Mouse (Mus musculus): ENCODE measurements at regions not wholly inside any gene's neighbourhood (a gene's known extent, or its start where the extent isn't known, plus 50 kb on each side); places are given as distances from the start of the nearest gene placed in this dataset.

DNA sequence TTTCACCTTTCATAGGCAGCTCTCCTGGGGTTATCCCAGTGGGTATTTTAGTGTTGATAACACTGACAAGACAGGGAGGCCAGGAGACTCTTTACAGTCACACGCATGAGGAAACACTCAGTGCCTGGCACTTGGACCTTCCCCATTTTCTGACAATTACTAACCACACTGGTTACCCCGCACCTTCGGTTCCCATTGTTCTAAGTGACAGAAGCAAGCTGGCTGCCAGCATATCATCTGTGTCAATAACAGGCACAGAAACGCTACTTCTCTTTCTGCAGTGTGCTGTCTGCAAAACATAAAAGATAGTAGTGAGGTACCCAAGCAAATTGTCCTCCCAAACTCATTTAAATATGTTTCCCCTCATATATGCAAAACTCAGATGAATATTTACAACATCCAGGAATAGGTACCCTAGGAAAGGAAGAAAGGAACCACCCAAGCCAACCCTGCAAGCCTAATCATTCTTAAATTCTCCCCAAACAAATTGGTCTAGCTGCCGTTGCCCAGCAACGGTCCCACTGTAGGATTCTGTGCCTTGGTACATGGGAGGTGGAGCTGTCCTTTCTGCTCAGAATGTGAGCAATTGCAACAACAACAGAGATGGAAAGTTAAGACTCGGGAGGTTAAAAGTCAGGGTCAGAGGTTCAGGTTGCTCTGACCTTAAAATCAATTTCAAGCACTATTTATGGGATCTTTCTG lies 419.0 kb upstream of the Nrp1 start:
- H3K9me3 ChIP-seq (ENCODE audit: control insufficient read depth, low read length) = no peaks in the 10 kb centered on the region
- WGBS = 46% methylated on average over 7 of the region's 7 CpGs
- no peak overlapping the region for H3K27ac ChIP-seq (replicated peaks in 1 of 2; ENCODE audit: control insufficient read depth in 1 of 2, insufficient read depth in 1 of 2, low read depth in 2 of 2, low read length in 2 of 2)
- peaks cover 0 to 4% of the 10 kb centered on the region in 2 experiments; a peak in 2 of 4 replicates for H3K4me1 ChIP-seq (ENCODE audit: control insufficient read depth in 2 of 2, insufficient read depth in 2 of 2, low read length in 2 of 2)
- no peak overlapping the region for H3K4me2 ChIP-seq (ENCODE audit: low read length)
- H3K9ac ChIP-seq (ENCODE audit: low read length) = no peak overlapping the region
- ATAC-seq (ENCODE audit: insufficient number of reproducible peaks, insufficient read depth, low FRiP score, low read depth) = no peak
- H3K4me3 ChIP-seq (ENCODE audit: control insufficient read depth in 1 of 2, insufficient read depth in 1 of 2, low read depth in 1 of 2, low read length in 2 of 2) = no peak overlapping the region
- H3K27me3 ChIP-seq (ENCODE audit: control insufficient read depth, insufficient read depth, low read length) = no peaks in the 10 kb centered on the region
- no peaks in the 10 kb centered on the region for H3K36me3 ChIP-seq (ENCODE audit: control insufficient read depth, insufficient read depth, low read length)

DNA sequence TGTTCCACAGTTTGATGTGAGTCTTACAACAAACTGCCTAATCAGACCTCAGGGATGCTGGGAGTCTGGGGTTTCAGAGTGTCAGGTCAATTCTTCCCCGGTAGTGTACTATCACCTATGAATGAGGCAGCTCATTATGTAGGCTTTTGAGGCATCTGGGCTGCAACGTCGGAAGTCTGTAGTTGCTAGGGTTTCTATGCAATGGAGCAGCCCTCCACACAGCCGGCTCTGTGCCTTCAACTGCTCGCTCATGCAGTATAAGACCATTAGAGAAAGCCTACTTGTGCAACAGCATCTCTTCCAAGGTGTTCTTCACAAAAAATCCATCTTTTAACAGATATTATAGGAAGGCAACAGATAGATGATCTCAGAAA lies 418.4 kb upstream of the Nrp1 start:
- Histone ChIP-seq H3K4me3 (ENCODE audit: control insufficient read depth in 1 of 2, insufficient read depth in 1 of 2, low read depth in 1 of 2, low read length in 2 of 2) (no peak overlapping the region), H3K36me3 (ENCODE audit: control insufficient read depth, insufficient read depth, low read length) (no peaks in the 10 kb centered on the region), H3K9ac (ENCODE audit: low read length) (no peak overlapping the region), H3K9me3 (ENCODE audit: control insufficient read depth, low read length) (no peaks in the 10 kb centered on the region), H3K27ac (replicated peaks in 1 of 2; ENCODE audit: control insufficient read depth in 1 of 2, insufficient read depth in 1 of 2, low read depth in 2 of 2, low read length in 2 of 2) (no peak overlapping the region), H3K4me2 (ENCODE audit: low read length) (no peak overlapping the region), H3K27me3 (ENCODE audit: control insufficient read depth, insufficient read depth, low read length) (no peaks in the 10 kb centered on the region), H3K4me1 (ENCODE audit: control insufficient read depth in 2 of 2, insufficient read depth in 2 of 2, low read length in 2 of 2) (peaks cover 0 to 4% of the 10 kb centered on the region in 2 experiments; a peak in 2 of 4 replicates)
- 69% methylated on average over 5 of the region's 5 CpGs for WGBS
- no peak for ATAC-seq (ENCODE audit: insufficient number of reproducible peaks, insufficient read depth, low FRiP score, low read depth)

- Histone ChIP-seq H3K36me3 (ENCODE audit: control insufficient read depth, insufficient read depth, low read length) (no peaks in the 10 kb centered on the region), H3K4me2 (ENCODE audit: low read length) (no peak overlapping the region), H3K9ac (ENCODE audit: low read length) (no peak overlapping the region), H3K27ac (replicated peaks in 1 of 2; ENCODE audit: control insufficient read depth in 1 of 2, insufficient read depth in 1 of 2, low read depth in 2 of 2, low read length in 2 of 2) (no peak overlapping the region), H3K27me3 (ENCODE audit: control insufficient read depth, insufficient read depth, low read length) (no peaks in the 10 kb centered on the region), H3K9me3 (ENCODE audit: control insufficient read depth, low read length) (no peaks in the 10 kb centered on the region), H3K4me1 (ENCODE audit: control insufficient read depth in 2 of 2, insufficient read depth in 2 of 2, low read length in 2 of 2) (peaks cover 0 to 4% of the 10 kb centered on the region in 2 experiments; a peak in 2 of 4 replicates), H3K4me3 (ENCODE audit: control insufficient read depth in 1 of 2, insufficient read depth in 1 of 2, low read depth in 1 of 2, low read length in 2 of 2) (no peak overlapping the region)
- ATAC-seq (ENCODE audit: insufficient number of reproducible peaks, insufficient read depth, low FRiP score, low read depth) = no peak
Measured at GRCm38 (mm10) chr8:127942319-127942718, 416.1 kb upstream of the Nrp1 start.

- H3K4me2 ChIP-seq (ENCODE audit: low read length) = no peak overlapping the region
- H3K27me3 ChIP-seq (ENCODE audit: control insufficient read depth, insufficient read depth, low read length) = no peaks in the 10 kb centered on the region
- H3K9ac ChIP-seq (ENCODE audit: low read length) = no peak overlapping the region
- H3K4me3 ChIP-seq (ENCODE audit: control insufficient read depth in 1 of 2, insufficient read depth in 1 of 2, low read depth in 1 of 2, low read length in 2 of 2) = no peak overlapping the region
- H3K27ac ChIP-seq (replicated peaks in 1 of 2; ENCODE audit: control insufficient read depth in 1 of 2, insufficient read depth in 1 of 2, low read depth in 2 of 2, low read length in 2 of 2) = no peak overlapping the region
- no peaks in the 10 kb centered on the region for H3K36me3 ChIP-seq (ENCODE audit: control insufficient read depth, insufficient read depth, low read length)
- no peak for ATAC-seq (ENCODE audit: insufficient number of reproducible peaks, insufficient read depth, low FRiP score, low read depth)
- H3K4me1 ChIP-seq (ENCODE audit: control insufficient read depth in 2 of 2, insufficient read depth in 2 of 2, low read length in 2 of 2) = peaks cover 0 to 4% of the 10 kb centered on the region in 2 experiments; a peak in 2 of 4 replicates
- H3K9me3 ChIP-seq (ENCODE audit: control insufficient read depth, low read length) = no peaks in the 10 kb centered on the region
Measured at GRCm38 (mm10) chr8:127944955-127945498, 413.4 kb upstream of the Nrp1 start.

DNA sequence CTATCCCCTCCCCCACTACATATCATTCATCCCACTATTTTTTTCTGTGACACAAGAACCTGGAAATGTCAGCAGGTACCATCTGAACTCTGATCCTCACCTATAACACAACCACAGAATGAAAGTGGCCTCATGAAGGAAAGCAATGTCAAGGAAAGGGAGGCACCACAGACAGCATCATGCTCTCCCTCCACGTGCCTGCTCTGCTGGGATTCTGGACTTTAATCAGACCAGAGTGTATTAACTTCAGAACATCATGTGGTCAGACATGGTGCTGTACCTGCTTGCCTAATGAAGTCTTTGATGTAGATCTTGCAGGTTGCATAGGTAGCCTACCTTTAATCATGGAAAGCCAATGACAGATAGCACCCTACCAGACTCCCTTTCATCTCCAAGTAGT lies 400.8 kb upstream of the Nrp1 start:
- no peaks in the 10 kb centered on the region for H3K27me3 ChIP-seq (ENCODE audit: control insufficient read depth, insufficient read depth, low read length)
- no peaks in the 10 kb centered on the region for H3K9me3 ChIP-seq (ENCODE audit: control insufficient read depth, low read length)
- no peak overlapping the region for H3K4me2 ChIP-seq (ENCODE audit: low read length)
- no peak overlapping the region for H3K9ac ChIP-seq (ENCODE audit: low read length)
- H3K27ac ChIP-seq (replicated peaks in 1 of 2; ENCODE audit: control insufficient read depth in 1 of 2, insufficient read depth in 1 of 2, low read depth in 2 of 2, low read length in 2 of 2) = no peak overlapping the region
- ATAC-seq (ENCODE audit: insufficient number of reproducible peaks, insufficient read depth, low FRiP score, low read depth) = no peak
- no peak overlapping the region for H3K4me3 ChIP-seq (ENCODE audit: control insufficient read depth in 1 of 2, insufficient read depth in 1 of 2, low read depth in 1 of 2, low read length in 2 of 2)
- 55% methylated on average over 1 of the region's 1 CpGs for WGBS
- H3K4me1 ChIP-seq (ENCODE audit: control insufficient read depth in 2 of 2, insufficient read depth in 2 of 2, low read length in 2 of 2) = peaks cover 2% of the 10 kb centered on the region in 2 experiments; a peak in 2 of 4 replicates
- H3K36me3 ChIP-seq (ENCODE audit: control insufficient read depth, insufficient read depth, low read length) = no peaks in the 10 kb centered on the region

- Histone ChIP-seq H3K36me3 (ENCODE audit: control insufficient read depth, insufficient read depth, low read length) (no peaks in the 10 kb centered on the region), H3K27me3 (ENCODE audit: control insufficient read depth, insufficient read depth, low read length) (no peaks in the 10 kb centered on the region), H3K27ac (replicated peaks in 1 of 2; ENCODE audit: control insufficient read depth in 1 of 2, insufficient read depth in 1 of 2, low read depth in 2 of 2, low read length in 2 of 2) (no peak overlapping the region), H3K4me3 (ENCODE audit: control insufficient read depth in 1 of 2, insufficient read depth in 1 of 2, low read depth in 1 of 2, low read length in 2 of 2) (no peak overlapping the region), H3K9ac (ENCODE audit: low read length) (no peak overlapping the region), H3K4me1 (ENCODE audit: control insufficient read depth in 2 of 2, insufficient read depth in 2 of 2, low read length in 2 of 2) (peaks cover 2 to 7% of the 10 kb centered on the region in 2 experiments; a peak in 2 of 4 replicates), H3K4me2 (ENCODE audit: low read length) (no peak overlapping the region), H3K9me3 (ENCODE audit: control insufficient read depth, low read length) (no peaks in the 10 kb centered on the region)
- no peak for ATAC-seq (ENCODE audit: insufficient number of reproducible peaks, insufficient read depth, low FRiP score, low read depth)
- WGBS = 75% methylated on average over 12 of the region's 12 CpGs
Measured at GRCm38 (mm10) chr8:127958351-127959044, 399.9 kb upstream of the Nrp1 start.

GRCm38 (mm10) chr8:127962862-127963261 lies 395.5 kb upstream of the Nrp1 start:
- ATAC-seq (ENCODE audit: insufficient number of reproducible peaks, insufficient read depth, low FRiP score, low read depth) = no peak
- Histone ChIP-seq H3K27me3 (ENCODE audit: control insufficient read depth, insufficient read depth, low read length) (no peaks in the 10 kb centered on the region), H3K36me3 (ENCODE audit: control insufficient read depth, insufficient read depth, low read length) (no peaks in the 10 kb centered on the region), H3K9ac (ENCODE audit: low read length) (no peak overlapping the region), H3K9me3 (ENCODE audit: control insufficient read depth, low read length) (no peaks in the 10 kb centered on the region), H3K4me3 (ENCODE audit: control insufficient read depth in 1 of 2, insufficient read depth in 1 of 2, low read depth in 1 of 2, low read length in 2 of 2) (no peak overlapping the region), H3K27ac (replicated peaks in 1 of 2; ENCODE audit: control insufficient read depth in 1 of 2, insufficient read depth in 1 of 2, low read depth in 2 of 2, low read length in 2 of 2) (peak overlapping the region in 1 of 2 experiments; percentile 14; a peak in 1 of 4 replicates), H3K4me2 (ENCODE audit: low read length) (no peak overlapping the region), H3K4me1 (ENCODE audit: control insufficient read depth in 2 of 2, insufficient read depth in 2 of 2, low read length in 2 of 2) (peaks cover 2 to 8% of the 10 kb centered on the region in 2 experiments; a peak in 2 of 4 replicates)
- 60% methylated on average over 1 of the region's 1 CpGs for WGBS
